Mouse (Mus musculus) urinary bladder, postnatal 25 days (tissue): ENCODE data around the gene Gm7879.
"Not testable (repeated sequence)": the region's sequence is repeated elsewhere in the genome, so short reads cannot be mapped to it uniquely, and the experiment has no call there.

Experiments
- DNase-seq: peaks from one replicate; pipeline ENCODE4 v3.0.0; 2022; ENCODE audit warnings: low spot score

The Gm7879 gene

GRCm38 (mm10) chr5:43912844-43913243 is at the start of gene Gm7879:
Gene Gm7879, plus strand, starts transcription at chr5:43913144.
- not testable (repeated sequence) for DNase-seq

GRCm38 (mm10) chr5:43863642-43864041 is 49.3 kb upstream of the Gm7879 start:
- no peak for DNase-seq

DNA sequence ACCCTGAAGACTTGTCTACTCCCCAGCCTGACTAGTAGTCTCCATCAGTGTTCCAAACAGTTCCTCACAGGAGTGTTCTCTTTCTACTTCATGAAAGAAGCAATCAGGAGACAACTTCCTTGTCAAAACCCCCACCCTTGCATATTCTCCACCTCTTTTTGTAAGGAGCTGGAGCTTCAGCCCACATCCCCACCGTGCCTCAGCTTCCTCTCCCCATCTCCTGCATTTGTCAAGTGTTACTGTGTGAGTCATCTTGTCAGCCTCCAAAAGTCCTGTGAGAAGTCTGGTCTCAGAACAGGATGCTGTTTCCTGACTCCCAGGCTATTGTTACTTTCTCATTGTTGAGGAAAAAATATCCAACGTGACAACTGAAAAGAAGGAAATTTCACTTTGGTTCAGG is 47.6 kb upstream of the Gm7879 start:
- DNase-seq = no peak

DNA sequence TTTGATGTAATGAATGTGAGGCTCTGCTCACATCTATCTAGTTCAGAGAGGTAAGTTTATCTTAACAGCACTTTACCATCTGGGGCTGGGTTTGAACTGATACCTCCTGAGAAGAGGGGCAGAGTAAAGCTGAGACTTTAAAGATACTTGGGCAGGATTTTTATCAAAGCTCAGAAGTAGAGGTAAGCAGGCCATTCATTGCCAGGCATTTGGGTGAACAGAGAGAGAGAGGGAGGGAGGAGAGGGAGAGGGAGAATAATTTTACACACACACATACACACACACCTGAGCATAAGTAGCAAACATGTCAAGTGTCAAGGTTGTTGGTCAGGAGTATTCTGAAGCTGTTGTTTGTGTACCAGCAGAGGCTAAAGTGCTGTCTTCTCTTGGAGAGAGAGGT is 44.7 kb upstream of the Gm7879 start, which contains the start of gene Cd38:
Cd38 (plus strand) TSS at position 301 of the 400 bp plus-strand sequence.
- DNase-seq = no peak

GRCm38 (mm10) chr5:43868711-43869600 is 44.0 kb upstream of the Gm7879 start:
- peak; percentile 8 for DNase-seq

DNA sequence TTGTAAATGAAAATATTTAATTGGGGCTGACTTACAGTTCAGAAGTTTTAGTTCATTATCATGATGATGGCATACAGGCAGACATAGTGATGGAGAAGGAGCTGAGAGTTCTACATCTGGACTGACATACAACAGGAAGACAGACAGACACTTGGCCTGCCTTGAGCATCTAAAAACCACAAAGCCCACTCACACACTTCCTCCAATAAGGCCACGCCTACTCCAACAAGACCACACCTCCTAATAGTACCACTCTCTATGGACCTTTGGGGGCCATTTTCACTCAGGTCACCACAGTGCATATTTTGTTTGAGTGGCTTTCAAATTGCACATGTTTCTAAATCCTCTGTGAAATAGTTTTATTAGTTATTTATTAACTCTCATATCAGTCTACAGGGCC is 41.1 kb upstream of the Gm7879 start:
- DNase-seq = no peak

- no peak for DNase-seq
Measured at GRCm38 (mm10) chr5:43872652-43873051, 40.3 kb upstream of the Gm7879 start.

GRCm38 (mm10) chr5:43882034-43882433 is 30.9 kb upstream of the Gm7879 start:
- DNase-seq = no peak

- no peak for DNase-seq
Measured at GRCm38 (mm10) chr5:43885060-43885820, 27.7 kb upstream of the Gm7879 start.

GRCm38 (mm10) chr5:43892386-43892785 is 20.6 kb upstream of the Gm7879 start:
- peak; percentile 24 for DNase-seq

DNA sequence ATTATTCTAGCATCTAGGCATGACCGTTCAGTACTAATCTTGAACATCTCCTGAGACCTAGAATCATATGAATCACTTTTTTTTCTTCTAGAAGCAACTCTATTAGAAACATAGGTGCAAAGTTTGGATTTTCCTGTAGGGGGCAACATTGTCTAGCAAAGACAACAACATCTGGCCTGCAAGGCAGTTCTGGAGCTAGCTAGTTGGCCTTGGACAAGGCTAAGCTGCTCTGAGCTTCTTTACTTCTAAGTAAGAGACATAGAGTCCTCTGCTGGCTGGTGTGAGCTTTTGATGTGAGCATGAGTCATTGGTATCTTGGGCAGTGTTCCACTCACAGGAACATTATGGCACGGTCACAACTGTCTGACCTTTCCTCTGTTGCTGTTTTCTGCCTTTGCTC is 18.8 kb upstream of the Gm7879 start:
- peak; percentile 12 for DNase-seq

GRCm38 (mm10) chr5:43895931-43896330 is 17.0 kb upstream of the Gm7879 start:
- DNase-seq = no peak

DNA sequence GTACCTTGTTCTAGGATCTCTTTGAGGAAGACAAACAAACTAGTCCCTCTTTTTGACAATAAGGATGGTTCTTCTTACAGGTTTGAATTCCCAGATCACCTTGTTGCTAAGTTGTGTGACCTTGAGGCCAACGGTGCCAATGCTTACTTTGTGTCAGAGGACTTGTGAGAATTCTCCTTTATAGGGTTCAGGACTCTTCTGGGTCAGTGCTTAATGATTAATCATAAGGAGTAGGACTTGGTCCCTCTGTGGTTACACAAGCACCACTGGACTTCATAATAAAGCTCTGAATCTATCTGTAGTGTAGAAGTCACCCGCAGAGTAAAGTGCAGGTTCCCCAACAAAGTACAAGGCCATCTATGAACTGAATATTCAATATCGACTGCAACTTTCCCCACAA is 8.3 kb upstream of the Gm7879 start:
- DNase-seq = no peak

GRCm38 (mm10) chr5:43909213-43909612 is 3.7 kb upstream of the Gm7879 start:
- no peak for DNase-seq

DNA sequence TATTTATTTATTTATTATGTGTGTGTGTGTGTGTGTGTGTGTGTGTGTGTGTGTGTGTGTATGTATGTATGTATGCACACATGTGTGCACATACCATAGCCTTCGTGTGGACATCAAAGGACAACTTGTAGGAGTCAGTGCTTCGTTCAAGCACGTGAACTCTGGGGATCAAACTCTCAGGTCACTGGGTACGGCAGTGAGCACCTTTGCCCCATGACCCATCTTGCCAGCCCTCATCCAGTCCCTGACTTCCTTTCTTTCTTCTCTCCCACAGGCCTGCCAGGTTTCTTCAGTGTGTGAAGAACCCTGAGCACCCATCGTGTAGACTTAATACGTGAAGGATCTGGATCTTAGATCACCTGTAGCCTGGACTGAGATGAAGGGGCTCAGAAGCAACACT is 2.9 kb upstream of the Gm7879 start:
- no peak for DNase-seq

DNA sequence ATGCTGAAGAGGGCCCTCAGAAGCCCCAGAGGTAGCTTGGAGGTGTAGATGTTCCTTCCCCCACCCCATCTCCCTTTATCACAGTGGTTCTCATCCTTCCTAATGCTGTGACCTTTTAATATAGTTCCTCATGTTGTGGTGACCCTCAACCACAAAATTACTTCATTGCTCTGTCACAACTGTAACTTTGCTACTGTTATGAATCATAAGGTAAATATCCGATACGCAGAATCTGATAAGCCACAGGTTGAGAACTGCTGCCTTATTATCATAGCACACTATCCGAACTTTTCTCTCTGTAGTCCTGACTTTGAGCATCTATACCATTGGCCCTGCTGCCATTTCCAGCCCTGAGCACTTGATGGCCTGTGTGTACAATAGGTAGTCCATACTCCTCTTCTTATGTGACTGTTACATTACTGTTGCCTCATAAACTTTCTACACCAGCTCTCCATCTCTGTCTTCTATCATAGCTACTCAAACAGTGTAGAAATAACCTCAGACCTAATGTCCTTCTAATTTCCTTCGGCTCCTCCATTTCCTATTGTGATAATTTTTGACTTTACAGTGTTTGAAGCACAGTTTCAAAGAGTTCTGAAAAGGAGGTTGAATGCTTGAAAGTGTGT is 2.4 kb downstream of the Gm7879 start:
- no peak for DNase-seq

DNA sequence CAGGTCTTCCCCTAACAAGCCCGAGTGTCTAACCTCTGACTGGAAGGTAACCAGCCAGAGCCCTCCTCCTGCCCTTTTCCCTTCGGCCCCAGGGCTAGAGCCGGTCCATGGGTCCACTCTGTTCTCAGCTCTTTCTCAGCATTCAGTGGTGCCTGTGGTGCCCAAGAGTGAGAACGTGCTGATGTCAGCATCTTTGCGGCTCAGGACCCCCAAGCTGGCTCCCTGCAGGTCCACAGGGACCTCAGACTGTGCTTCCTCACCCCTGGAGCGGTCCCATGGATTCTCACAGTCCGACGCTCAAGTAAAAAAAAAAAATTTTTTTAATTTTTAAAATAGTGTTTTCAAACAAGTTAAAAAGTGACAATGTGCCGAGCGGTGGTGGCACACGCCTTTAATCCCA is 8.9 kb downstream of the Gm7879 start:
- DNase-seq = no peak

- peak; percentile 67 for DNase-seq
Measured at GRCm38 (mm10) chr5:43923933-43924332, 11.0 kb downstream of the Gm7879 start.

DNA sequence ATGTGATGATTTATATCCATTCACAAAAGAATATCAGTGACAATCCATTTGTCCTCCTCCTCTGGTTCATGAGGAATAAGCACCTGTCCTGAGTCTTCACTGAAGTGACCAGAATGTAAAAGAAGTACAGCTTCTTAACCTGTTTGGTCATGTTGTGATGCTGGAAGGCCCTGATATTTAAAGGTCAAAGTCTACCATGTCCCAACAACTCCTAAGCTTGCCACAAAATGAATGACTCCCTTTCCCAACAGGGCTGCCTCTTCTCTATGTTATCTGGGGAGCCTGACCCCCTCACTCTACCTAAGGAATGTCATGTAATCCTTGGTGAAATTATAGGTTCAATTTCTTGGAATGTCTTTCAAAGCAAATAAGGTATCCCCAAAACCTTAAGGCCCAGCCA is 14.8 kb downstream of the Gm7879 start:
- DNase-seq = no peak

- DNase-seq = no peak
Measured at GRCm38 (mm10) chr5:43933269-43933668, 20.3 kb downstream of the Gm7879 start.

GRCm38 (mm10) chr5:43947330-43947977 is 34.5 kb downstream of the Gm7879 start:
- no peak for DNase-seq

GRCm38 (mm10) chr5:43948111-43948743 is 35.3 kb downstream of the Gm7879 start:
- peak; percentile 65 for DNase-seq
